Mouse (Mus musculus): ENCODE data around the gene Tspan14. TPM values are rescaled to one million over a fixed set of nuclear protein-coding genes. Genes with fewer than 3 reads are reported as not detected.

The Tspan14 gene
- polyA plus RNA-seq, 1 experiment from 2014 or later = 43.4 TPM

GRCm38 (mm10) chr14:40949047-40949446 lies 17.6 kb downstream of the Tspan14 start:
- H3K27me3 ChIP-seq (ENCODE audit: control insufficient read depth, insufficient read depth, low read length) = no peaks in the 10 kb centered on the region
- H3K4me1 ChIP-seq (ENCODE audit: control insufficient read depth in 2 of 2, insufficient read depth in 2 of 2, low read length in 2 of 2) = peaks cover 12 to 19% of the 10 kb centered on the region in 2 experiments; a peak in 3 of 4 replicates
- 52% methylated on average over 3 of the region's 3 CpGs for WGBS
- H3K9ac ChIP-seq (ENCODE audit: low read length) = no peak overlapping the region
- no peaks in the 10 kb centered on the region for H3K9me3 ChIP-seq (ENCODE audit: control insufficient read depth, low read length)
- H3K27ac ChIP-seq (replicated peaks in 1 of 2; ENCODE audit: control insufficient read depth in 1 of 2, insufficient read depth in 1 of 2, low read depth in 2 of 2, low read length in 2 of 2) = no peak overlapping the region
- no peak for ATAC-seq (ENCODE audit: insufficient number of reproducible peaks, insufficient read depth, low FRiP score, low read depth)
- H3K4me2 ChIP-seq (ENCODE audit: low read length) = no peak overlapping the region
- H3K36me3 ChIP-seq (ENCODE audit: control insufficient read depth, insufficient read depth, low read length) = no peaks in the 10 kb centered on the region
- H3K4me3 ChIP-seq (ENCODE audit: control insufficient read depth in 1 of 2, insufficient read depth in 1 of 2, low read depth in 1 of 2, low read length in 2 of 2) = no peak overlapping the region

GRCm38 (mm10) chr14:40948522-40948921 lies 18.1 kb downstream of the Tspan14 start:
- WGBS = 88% methylated on average over 5 of the region's 5 CpGs
- Histone ChIP-seq H3K4me2 (ENCODE audit: low read length) (no peak overlapping the region), H3K4me1 (ENCODE audit: control insufficient read depth in 2 of 2, insufficient read depth in 2 of 2, low read length in 2 of 2) (peaks cover 12 to 19% of the 10 kb centered on the region in 2 experiments; a peak in 3 of 4 replicates), H3K4me3 (ENCODE audit: control insufficient read depth in 1 of 2, insufficient read depth in 1 of 2, low read depth in 1 of 2, low read length in 2 of 2) (no peak overlapping the region), H3K9ac (ENCODE audit: low read length) (no peak overlapping the region), H3K27ac (replicated peaks in 1 of 2; ENCODE audit: control insufficient read depth in 1 of 2, insufficient read depth in 1 of 2, low read depth in 2 of 2, low read length in 2 of 2) (peak overlapping the region in 1 of 2 experiments; percentile 10; a peak in 1 of 4 replicates), H3K36me3 (ENCODE audit: control insufficient read depth, insufficient read depth, low read length) (no peaks in the 10 kb centered on the region), H3K9me3 (ENCODE audit: control insufficient read depth, low read length) (no peaks in the 10 kb centered on the region), H3K27me3 (ENCODE audit: control insufficient read depth, insufficient read depth, low read length) (no peaks in the 10 kb centered on the region)
- no peak for ATAC-seq (ENCODE audit: insufficient number of reproducible peaks, insufficient read depth, low FRiP score, low read depth)

GRCm38 (mm10) chr14:40947431-40948394 lies 18.9 kb downstream of the Tspan14 start:
- Histone ChIP-seq H3K27ac (replicated peaks in 1 of 2; ENCODE audit: control insufficient read depth in 1 of 2, insufficient read depth in 1 of 2, low read depth in 2 of 2, low read length in 2 of 2) (peak overlapping the region; percentile 10 to 39; a peak in 3 of 4 replicates), H3K9ac (ENCODE audit: low read length) (no peak overlapping the region), H3K9me3 (ENCODE audit: control insufficient read depth, low read length) (no peaks in the 10 kb centered on the region), H3K36me3 (ENCODE audit: control insufficient read depth, insufficient read depth, low read length) (no peaks in the 10 kb centered on the region), H3K4me2 (ENCODE audit: low read length) (0 out of 2 replicates have a peak overlapping the region, but pooled peaks have one; percentile 7), H3K4me3 (ENCODE audit: control insufficient read depth in 1 of 2, insufficient read depth in 1 of 2, low read depth in 1 of 2, low read length in 2 of 2) (no peak overlapping the region), H3K4me1 (ENCODE audit: control insufficient read depth in 2 of 2, insufficient read depth in 2 of 2, low read length in 2 of 2) (peaks cover 12 to 19% of the 10 kb centered on the region in 2 experiments; a peak in 3 of 4 replicates), H3K27me3 (ENCODE audit: control insufficient read depth, insufficient read depth, low read length) (no peaks in the 10 kb centered on the region)
- ATAC-seq (ENCODE audit: insufficient number of reproducible peaks, insufficient read depth, low FRiP score, low read depth) = no peak
- 43% methylated on average over 14 of the region's 14 CpGs for WGBS

GRCm38 (mm10) chr14:40943802-40944201 lies 22.8 kb downstream of the Tspan14 start:
- Histone ChIP-seq H3K4me3 (ENCODE audit: control insufficient read depth in 1 of 2, insufficient read depth in 1 of 2, low read depth in 1 of 2, low read length in 2 of 2) (no peak overlapping the region), H3K36me3 (ENCODE audit: control insufficient read depth, insufficient read depth, low read length) (no peaks in the 10 kb centered on the region), H3K4me2 (ENCODE audit: low read length) (no peak overlapping the region), H3K9ac (ENCODE audit: low read length) (no peak overlapping the region), H3K9me3 (ENCODE audit: control insufficient read depth, low read length) (no peaks in the 10 kb centered on the region), H3K27me3 (ENCODE audit: control insufficient read depth, insufficient read depth, low read length) (no peaks in the 10 kb centered on the region), H3K27ac (replicated peaks in 1 of 2; ENCODE audit: control insufficient read depth in 1 of 2, insufficient read depth in 1 of 2, low read depth in 2 of 2, low read length in 2 of 2) (no peak overlapping the region), H3K4me1 (ENCODE audit: control insufficient read depth in 2 of 2, insufficient read depth in 2 of 2, low read length in 2 of 2) (peaks cover 10 to 23% of the 10 kb centered on the region in 2 experiments)
- 63% methylated on average over 2 of the region's 2 CpGs for WGBS
- ATAC-seq (ENCODE audit: insufficient number of reproducible peaks, insufficient read depth, low FRiP score, low read depth) = no peak

- Histone ChIP-seq H3K4me1 (ENCODE audit: control insufficient read depth in 2 of 2, insufficient read depth in 2 of 2, low read length in 2 of 2) (peaks cover 1 to 13% of the 10 kb centered on the region in 2 experiments), H3K27me3 (ENCODE audit: control insufficient read depth, insufficient read depth, low read length) (no peaks in the 10 kb centered on the region), H3K4me2 (ENCODE audit: low read length) (no peak overlapping the region), H3K9me3 (ENCODE audit: control insufficient read depth, low read length) (no peaks in the 10 kb centered on the region), H3K4me3 (ENCODE audit: control insufficient read depth in 1 of 2, insufficient read depth in 1 of 2, low read depth in 1 of 2, low read length in 2 of 2) (no peak overlapping the region), H3K9ac (ENCODE audit: low read length) (no peak overlapping the region), H3K27ac (replicated peaks in 1 of 2; ENCODE audit: control insufficient read depth in 1 of 2, insufficient read depth in 1 of 2, low read depth in 2 of 2, low read length in 2 of 2) (no peak overlapping the region), H3K36me3 (ENCODE audit: control insufficient read depth, insufficient read depth, low read length) (no peaks in the 10 kb centered on the region)
- ATAC-seq (ENCODE audit: insufficient number of reproducible peaks, insufficient read depth, low FRiP score, low read depth) = no peak
- 83% methylated on average over 2 of the region's 2 CpGs for WGBS
These were observed 24.2 kb downstream of the Tspan14 start for GRCm38 (mm10) chr14:40942429-40942828.

- Histone ChIP-seq H3K27me3 (ENCODE audit: control insufficient read depth, insufficient read depth, low read length) (no peaks in the 10 kb centered on the region), H3K9ac (ENCODE audit: low read length) (no peak overlapping the region), H3K27ac (replicated peaks in 1 of 2; ENCODE audit: control insufficient read depth in 1 of 2, insufficient read depth in 1 of 2, low read depth in 2 of 2, low read length in 2 of 2) (no peak overlapping the region), H3K9me3 (ENCODE audit: control insufficient read depth, low read length) (no peaks in the 10 kb centered on the region), H3K4me2 (ENCODE audit: low read length) (no peak overlapping the region), H3K36me3 (ENCODE audit: control insufficient read depth, insufficient read depth, low read length) (peaks cover 6% of the 10 kb centered on the region; the same call in 1 of the 2 replicates), H3K4me1 (ENCODE audit: control insufficient read depth in 2 of 2, insufficient read depth in 2 of 2, low read length in 2 of 2) (peaks cover 17 to 31% of the 10 kb centered on the region in 2 experiments), H3K4me3 (ENCODE audit: control insufficient read depth in 1 of 2, insufficient read depth in 1 of 2, low read depth in 1 of 2, low read length in 2 of 2) (no peak overlapping the region)
- 87% methylated on average over 11 of the region's 11 CpGs for WGBS
- no peak for ATAC-seq (ENCODE audit: insufficient number of reproducible peaks, insufficient read depth, low FRiP score, low read depth)
These were observed 28.1 kb downstream of the Tspan14 start for GRCm38 (mm10) chr14:40938380-40938987.

GRCm38 (mm10) chr14:40937052-40937451 lies 29.6 kb downstream of the Tspan14 start:
- H3K36me3 ChIP-seq (ENCODE audit: control insufficient read depth, insufficient read depth, low read length) = peaks cover 6% of the 10 kb centered on the region; the same call in 1 of the 2 replicates
- no peak overlapping the region for H3K9ac ChIP-seq (ENCODE audit: low read length)
- no peak overlapping the region for H3K4me2 ChIP-seq (ENCODE audit: low read length)
- H3K9me3 ChIP-seq (ENCODE audit: control insufficient read depth, low read length) = no peaks in the 10 kb centered on the region
- H3K27me3 ChIP-seq (ENCODE audit: control insufficient read depth, insufficient read depth, low read length) = no peaks in the 10 kb centered on the region
- no peak overlapping the region for H3K27ac ChIP-seq (replicated peaks in 1 of 2; ENCODE audit: control insufficient read depth in 1 of 2, insufficient read depth in 1 of 2, low read depth in 2 of 2, low read length in 2 of 2)
- no peak for ATAC-seq (ENCODE audit: insufficient number of reproducible peaks, insufficient read depth, low FRiP score, low read depth)
- H3K4me3 ChIP-seq (ENCODE audit: control insufficient read depth in 1 of 2, insufficient read depth in 1 of 2, low read depth in 1 of 2, low read length in 2 of 2) = no peak overlapping the region
- peaks cover 19 to 34% of the 10 kb centered on the region in 2 experiments for H3K4me1 ChIP-seq (ENCODE audit: control insufficient read depth in 2 of 2, insufficient read depth in 2 of 2, low read length in 2 of 2)
- 78% methylated on average over 4 of the region's 4 CpGs for WGBS

Data from heart, embryonic 14.5 days (tissue).